Mouse (Mus musculus) myocyte (in vitro differentiated cells): ENCODE data around the gene Prune1.

Source experiments
- CEBPB ChIP-seq: IDR thresholded peaks from 2 replicates; pipeline ENCODE4 v1.6.1; 2011; ENCODE audit warnings: mild to moderate bottlenecking, moderate library complexity; ENCODE audit not compliant: poor library complexity, insufficient read depth, severe bottlenecking
- E2F4 ChIP-seq: IDR thresholded peaks from one replicate; pipeline ENCODE4 v1.6.1; 2011; ENCODE audit warnings: mild to moderate bottlenecking, control low read depth, moderate library complexity; ENCODE audit not compliant: insufficient read depth
- MAX ChIP-seq: IDR thresholded peaks from one replicate; pipeline ENCODE4 v1.6.1; 2011; ENCODE audit warnings: low read depth, mild to moderate bottlenecking, control low read depth
- MYOD1 ChIP-seq, 3 experiments: IDR thresholded peaks; one replicate each; pipeline ENCODE4 v1.6.1; 2011; ENCODE audit warnings: control low read depth in 2 of 3, low read depth in 2 of 3, mild to moderate bottlenecking in 2 of 3, moderate library complexity in 1 of 3; ENCODE audit not compliant: insufficient read length in 2 of 3, control insufficient read depth in 1 of 3
- MYOG ChIP-seq, 3 experiments: IDR thresholded peaks; one replicate each; pipeline ENCODE4 v1.6.1; 2011; ENCODE audit warnings: control low read depth in 2 of 3, low read depth in 2 of 3, mild to moderate bottlenecking in 2 of 3; ENCODE audit not compliant: insufficient read length in 2 of 3, control insufficient read depth in 1 of 3, insufficient read depth in 1 of 3
- POLR2A ChIP-seq: IDR thresholded peaks from one replicate; pipeline ENCODE4 v1.6.1; 2011; ENCODE audit warnings: low read depth, mild to moderate bottlenecking, control low read depth, moderate library complexity; ENCODE audit not compliant: insufficient read length
- TCF12 ChIP-seq: IDR thresholded peaks from one replicate; pipeline ENCODE4 v1.6.1; 2011; ENCODE audit warnings: mild to moderate bottlenecking, control low read depth; ENCODE audit not compliant: poor library complexity, insufficient read depth, severe bottlenecking

DNA sequence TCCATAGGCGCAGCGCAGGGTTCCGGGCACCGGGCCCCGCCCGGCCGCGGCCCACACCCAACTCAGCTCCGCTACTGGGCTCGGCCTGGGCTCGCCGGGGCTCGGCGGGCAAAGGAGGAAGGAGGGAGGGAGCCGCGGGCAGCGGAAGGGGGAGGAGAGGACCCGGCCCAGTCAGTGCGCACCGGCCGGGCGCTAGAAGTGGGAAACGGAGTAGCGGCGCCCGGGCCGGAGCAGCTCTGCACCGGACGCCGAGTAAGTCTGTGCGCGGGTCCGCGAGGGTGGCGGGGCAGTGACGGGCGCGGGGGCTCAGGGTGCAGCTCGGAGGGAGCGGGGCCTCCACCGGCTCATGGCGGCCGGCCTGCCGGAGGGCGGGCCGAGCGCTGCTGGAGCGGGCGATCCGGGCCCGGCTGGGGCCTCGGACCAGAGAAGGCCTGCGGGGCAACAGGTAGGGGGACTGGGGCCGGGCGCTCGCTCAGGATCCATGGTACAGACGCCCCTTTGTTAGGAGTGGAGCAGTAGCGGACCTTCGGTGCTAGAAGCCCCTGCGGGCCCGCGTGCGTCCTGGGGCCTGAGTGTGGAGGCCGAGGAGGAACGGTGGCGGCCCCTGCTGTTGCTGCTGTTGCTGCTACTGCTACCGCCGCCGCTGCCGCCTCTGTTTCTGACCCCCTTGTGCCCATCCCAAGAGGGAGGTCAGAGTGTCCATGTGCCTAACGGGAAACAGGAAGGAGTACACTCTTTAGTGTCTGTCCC is 33.4 kb upstream of the Prune1 start:
- peak in 1 of 3 experiments; percentile 24 for TF ChIP-seq MYOD1 (IDR thresholded peaks at IDR 0.05; ENCODE audit: control insufficient read depth in 1 of 3, insufficient read length in 2 of 3, low read depth in 2 of 3)
- TF ChIP-seq CEBPB: no peak
- TF ChIP-seq POLR2A: peak; percentile 69
- no peak for TF ChIP-seq E2F4
- no peak for TF ChIP-seq TCF12
- TF ChIP-seq MYOG (IDR thresholded peaks at IDR 0.05; ENCODE audit: control insufficient read depth in 1 of 3, insufficient read depth in 1 of 3, insufficient read length in 2 of 3, low read depth in 2 of 3): no peak
- no peak for TF ChIP-seq MAX
